Mouse (Mus musculus): Measurements from ENCODE around the gene Pip5k1b. TPM values are rescaled to one million over a fixed set of nuclear protein-coding genes. Genes with fewer than 3 reads are reported as not detected.

Pip5k1b gene
- polyA plus RNA-seq, 1 experiment = 2.8 TPM

GRCm38 (mm10) chr19:24258368-24258767 is 297.3 kb downstream of the Pip5k1b start:
- TF ChIP-seq CTCF (IDR thresholded peaks at IDR 0.05; ENCODE audit: borderline replicate concordance, extremely low read depth, insufficient read depth, insufficient read length) (no peak), POLR2A (IDR thresholded peaks at IDR 0.05; ENCODE audit: borderline replicate concordance, extremely low read depth, insufficient read depth, insufficient read length, poor library complexity, severe bottlenecking) (no peak)
- DNase-seq (ENCODE audit: low read depth) = no peak

- no peak for DNase-seq (ENCODE audit: low read depth)
- TF ChIP-seq POLR2A (IDR thresholded peaks at IDR 0.05; ENCODE audit: borderline replicate concordance, extremely low read depth, insufficient read depth, insufficient read length, poor library complexity, severe bottlenecking) (no peak), CTCF (IDR thresholded peaks at IDR 0.05; ENCODE audit: borderline replicate concordance, extremely low read depth, insufficient read depth, insufficient read length) (no peak)
These were observed 297.7 kb downstream of the Pip5k1b start for GRCm38 (mm10) chr19:24257962-24258361.

GRCm38 (mm10) chr19:24253657-24254260 is 301.9 kb downstream of the Pip5k1b start:
- no peak for TF ChIP-seq CTCF (IDR thresholded peaks at IDR 0.05; ENCODE audit: borderline replicate concordance, extremely low read depth, insufficient read depth, insufficient read length)
- no peak for TF ChIP-seq POLR2A (IDR thresholded peaks at IDR 0.05; ENCODE audit: borderline replicate concordance, extremely low read depth, insufficient read depth, insufficient read length, poor library complexity, severe bottlenecking)
- DNase-seq (ENCODE audit: low read depth) = peak; percentile 60

GRCm38 (mm10) chr19:24251869-24252268 is 303.8 kb downstream of the Pip5k1b start:
- no peak for TF ChIP-seq CTCF (IDR thresholded peaks at IDR 0.05; ENCODE audit: borderline replicate concordance, extremely low read depth, insufficient read depth, insufficient read length)
- no peak for TF ChIP-seq POLR2A (IDR thresholded peaks at IDR 0.05; ENCODE audit: borderline replicate concordance, extremely low read depth, insufficient read depth, insufficient read length, poor library complexity, severe bottlenecking)
- peak; percentile 74 for DNase-seq (ENCODE audit: low read depth)

Other genes starting within 250 kb of the Pip5k1b start
- gene Fam122a, start 78.5 kb downstream of the Pip5k1b start, polyA plus RNA-seq (2012; rRNA removed) = 31.3 and 34.3 TPM in 2 replicates
- 0.49 and 0.74 TPM in 2 replicates for gene Tmem252, start 118.1 kb upstream of the Pip5k1b start, polyA plus RNA-seq (2012; rRNA removed)

Data from brain, embryonic 14.5 days (tissue).